Mouse (Mus musculus): ENCODE measurements at regions not wholly inside any gene's neighbourhood (a gene's known extent, or its start where the extent isn't known, plus 50 kb on each side); places are given as distances from the start of the nearest gene placed in this dataset.

- TF ChIP-seq HCFC1 (IDR thresholded peaks at IDR 0.05; ENCODE audit: low read depth, low read length) (no peak), POLR2AphosphoS2 (IDR thresholded peaks at IDR 0.05; ENCODE audit: low read length) (no peak), GABPA (IDR thresholded peaks at IDR 0.05; ENCODE audit: low read depth, low read length) (no peak), GATA1 (IDR thresholded peaks at IDR 0.05; ENCODE audit: low read depth, low read length) (no peak), EP300 (IDR thresholded peaks at IDR 0.05; ENCODE audit: low read depth in 1 of 2, low read length in 2 of 2) (no peak), ZC3H11A (IDR thresholded peaks at IDR 0.05; ENCODE audit: low read depth, low read length) (no peak), USF1 (IDR thresholded peaks at IDR 0.05; ENCODE audit: low read depth, low read length) (no peak), E2F4 (IDR thresholded peaks at IDR 0.05; ENCODE audit: borderline replicate concordance, low read depth, low read length) (no peak), TAL1 (IDR thresholded peaks at IDR 0.05; ENCODE audit: low read length) (no peak), CTCF (IDR thresholded peaks at IDR 0.05 in 2 of 3, conservative IDR thresholded peaks at IDR 0.05 in 1 of 3; ENCODE audit: control insufficient read depth in 1 of 3, insufficient read depth in 1 of 3, low read depth in 2 of 3, low read length in 3 of 3, poor library complexity in 1 of 3, severe bottlenecking in 1 of 3) (no peak)
Observed at GRCm38 (mm10) chr3:111049638-111050037, 798.8 kb upstream of the Prmt6 start.
